19 mouse cellular contexts compared by ENCODE assay signal in the genomic region with DNA sequence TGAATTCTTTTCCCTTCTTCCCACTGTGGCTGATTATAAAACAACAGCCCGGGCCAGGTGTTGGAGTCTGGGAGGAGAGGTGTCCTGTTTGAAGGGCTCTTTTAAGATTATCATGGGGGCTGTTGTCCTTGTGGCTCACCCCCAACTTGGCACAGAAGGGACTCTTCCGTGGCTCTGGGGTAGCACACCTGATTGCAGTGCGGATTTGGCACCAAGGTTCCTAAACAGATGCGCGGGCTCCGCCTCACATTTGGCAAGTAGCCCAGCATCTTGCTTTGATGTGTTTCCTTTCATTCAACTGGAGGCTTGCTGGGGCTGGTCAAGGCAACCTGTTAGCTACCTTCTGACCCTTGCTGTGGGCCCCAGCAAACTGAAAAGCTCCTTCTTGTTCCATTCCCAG.
DNase-seq lines count a peak whose midpoint lies in the region; ATAC-seq lines count a peak whose summit lies in the region.
"Had no signal": no experiment of that assay in that cellular context is flagged by ENCODE, and none has a peak within 500 bp of the region (broad histone marks: within the 10 kb centered on the region; RNA-seq: fewer than 3 reads in every experiment).

No protein-coding gene starts in this region.

- DNase-seq in adrenal gland, adult 2 months, result peak; percentile 39
- no peak for DNase-seq in adrenal gland, adult 18-20 months (ENCODE audit: low spot score in 2 of 2)
- peak; percentile 8 for DNase-seq in kidney, postnatal 14 days
- no peak for DNase-seq in kidney, adult 11 months
- DNase-seq in ES-CJ7 (ENCODE audit: low read depth, low spot score), result peak; percentile 20
- DNase-seq in embryonic facial prominence, embryonic 14.5 days (ENCODE audit: low spot score), result peak; percentile 76
- no peak for DNase-seq in urinary bladder, postnatal 10 days (ENCODE audit: low spot score)
- DNase-seq: liver; lung, adult 18-20 months; thymus, adult 18-20 months had no signal

- H3K36me3 ChIP-seq in embryonic facial prominence, embryonic 14.5 days (ENCODE audit: control insufficient read depth, insufficient read depth, low read length), result no peaks in the 10 kb centered on the region
- H3K36me3 ChIP-seq: embryonic facial prominence, embryonic 15.5 days; forebrain, embryonic 12.5 days; heart, embryonic 15.5 days; intestine, embryonic 15.5 days; midbrain, embryonic 15.5 days had no signal

- ATAC-seq in embryonic facial prominence, embryonic 14.5 days (ENCODE audit: low read depth), result peak; percentile 68
- ATAC-seq in frontal cortex, adult (ENCODE audit: low TSS enrichment), result no peak
- ATAC-seq: intestine, embryonic 15.5 days; midbrain, embryonic 15.5 days had no signal

- WGBS in embryonic facial prominence, embryonic 14.5 days, result 32% methylated on average over 6 of the region's 6 CpGs

- no peak overlapping the region for H3K9ac ChIP-seq in embryonic facial prominence, embryonic 14.5 days (ENCODE audit: low read depth, low read length)
- H3K9ac ChIP-seq: embryonic facial prominence, embryonic 15.5 days; forebrain, embryonic 12.5 days; heart, embryonic 15.5 days; intestine, embryonic 15.5 days; midbrain, embryonic 15.5 days had no signal

- H3K4me3 ChIP-seq in embryonic facial prominence, embryonic 14.5 days (ENCODE audit: low read depth, low read length), result no peak overlapping the region
- H3K4me3 ChIP-seq: embryonic facial prominence, embryonic 15.5 days; forebrain, embryonic 12.5 days; heart, embryonic 15.5 days; intestine, embryonic 15.5 days; layer of hippocampus, adult 2 months; midbrain, embryonic 15.5 days had no signal

- H3K4me1 ChIP-seq in embryonic facial prominence, embryonic 14.5 days (ENCODE audit: control insufficient read depth, insufficient read depth, low read length), result peaks cover 12% of the 10 kb centered on the region; the same call in 1 of the 2 replicates
- H3K4me1 ChIP-seq: forebrain, embryonic 12.5 days; midbrain, embryonic 15.5 days had no signal

- H3K9me3 ChIP-seq in embryonic facial prominence, embryonic 14.5 days (ENCODE audit: control insufficient read depth, low read length), result no peaks in the 10 kb centered on the region
- H3K9me3 ChIP-seq: embryonic facial prominence, embryonic 15.5 days; forebrain, embryonic 12.5 days; heart, embryonic 15.5 days; intestine, embryonic 15.5 days; midbrain, embryonic 15.5 days had no signal

- H3K27ac ChIP-seq in embryonic facial prominence, embryonic 14.5 days (replicated peaks; ENCODE audit: low read depth, low read length), result no peak overlapping the region
- H3K27ac ChIP-seq: embryonic facial prominence, embryonic 15.5 days; forebrain, embryonic 12.5 days; heart, embryonic 15.5 days; intestine, embryonic 15.5 days; layer of hippocampus, adult 2 months; macrophage; midbrain, embryonic 15.5 days had no signal

- H3K27me3 ChIP-seq in embryonic facial prominence, embryonic 14.5 days (replicated peaks; ENCODE audit: control insufficient read depth, insufficient read depth, low read length), result no peaks in the 10 kb centered on the region
- H3K27me3 ChIP-seq: CH12.LX; embryonic facial prominence, embryonic 15.5 days; forebrain, embryonic 12.5 days; intestine, embryonic 15.5 days; midbrain, embryonic 15.5 days had no signal

- no peak overlapping the region for H3K4me2 ChIP-seq in embryonic facial prominence, embryonic 14.5 days (ENCODE audit: low read depth, low read length)
- H3K4me2 ChIP-seq: embryonic facial prominence, embryonic 15.5 days; forebrain, embryonic 12.5 days; heart, embryonic 15.5 days; intestine, embryonic 15.5 days; midbrain, embryonic 15.5 days had no signal

Comparison
In these comparisons a context has a peak if more than half of its experiments do, and no peak if none do; other contexts are left out.
1. DNase-seq: peak in adrenal gland, adult 2 months (single experiment), kidney, postnatal 14 days (single experiment), ES-CJ7 (single experiment) and embryonic facial prominence, embryonic 14.5 days (single experiment); none in adrenal gland, adult 18-20 months (0 of 2), kidney, adult 11 months (single experiment) and urinary bladder, postnatal 10 days (single experiment).